Mouse (Mus musculus) stomach, embryonic 14.5 days (tissue): ENCODE results near the gene Usp38. TPM values are rescaled to one million over a fixed set of nuclear protein-coding genes. Genes with fewer than 3 reads are reported as not detected.

Experiments used
- polyA plus RNA-seq: library from polyadenylated mRNA; unstranded; fragments of >200 nt; fragmentation: Nextera tagmentation; extraction: Ambion mirVana; gene quantifications from 2 replicates; pipeline ENCODE4 v1.2.1, GENCODE M21; 2014

The Usp38 gene
- polyA plus RNA-seq, 1 experiment from 2014 or later: 22.8 TPM

Other genes with a start within 250 kb of the Usp38 start
- gene Gab1, start 134.4 kb downstream of the Usp38 start, polyA plus RNA-seq: 25.6 and 27.7 TPM in 2 replicates